Mouse (Mus musculus) midbrain, postnatal 0 days (tissue): ENCODE results near the gene Bhmt2. TPM values are rescaled to one million over a fixed set of nuclear protein-coding genes. Genes with fewer than 3 reads are reported as not detected.

Experiments used
- ATAC-seq: fragments of 200-750 bp; cut with Nextera tagmentation; 2 replicates; pipeline ENCODE4 v1.8.0; 2017; ENCODE audit warnings: moderate number of reproducible peaks, mild to moderate bottlenecking, moderate TSS enrichment, moderate library complexity; ENCODE audit not compliant: low FRiP score
- DNase-seq: peaks from one replicate; pipeline ENCODE4 v3.0.0-alpha.2; 2015; ENCODE audit warnings: low spot score
- H3K27ac ChIP-seq: fragments of 300-500 bp; sonication (generic); 2 replicates; pipeline ENCODE4 v1.5.1; 2014; ENCODE audit warnings: low read depth, mild to moderate bottlenecking, low read length, mixed read lengths
- H3K27me3 ChIP-seq: fragments of 300-500 bp; sonication (generic); 2 replicates; pipeline ENCODE4 v1.6.1; 2014; ENCODE audit warnings: low read length, control low read depth, mixed read lengths; ENCODE audit not compliant: insufficient read depth
- H3K36me3 ChIP-seq: fragments of 300-500 bp; sonication (generic); 2 replicates; pipeline ENCODE4 v1.6.1; 2014; ENCODE audit warnings: low read length, control low read depth, mixed read lengths; ENCODE audit not compliant: insufficient read depth
- H3K4me1 ChIP-seq: fragments of 300-500 bp; sonication (generic); 2 replicates; pipeline ENCODE4 v1.6.1; 2014; ENCODE audit warnings: mild to moderate bottlenecking, control low read depth, antibody characterized with exemption, low read length, mixed read lengths; ENCODE audit not compliant: insufficient read depth
- H3K4me2 ChIP-seq: fragments of 300-500 bp; sonication (generic); 2 replicates; pipeline ENCODE4 v1.6.1; 2014; ENCODE audit warnings: low read depth, mild to moderate bottlenecking, low read length, mixed read lengths; ENCODE audit not compliant: poor library complexity, severe bottlenecking
- H3K4me3 ChIP-seq: fragments of 300-500 bp; sonication (generic); 2 replicates; pipeline ENCODE4 v1.5.1; 2014; ENCODE audit warnings: low read depth, mild to moderate bottlenecking, low read length, moderate library complexity
- H3K9ac ChIP-seq: fragments of 300-500 bp; sonication (generic); replicated peaks from 2 replicates; pipeline ENCODE4 v1.6.1; 2014; ENCODE audit warnings: mild to moderate bottlenecking, low read length, moderate library complexity, mixed read lengths; ENCODE audit not compliant: poor library complexity, severe bottlenecking
- H3K9me3 ChIP-seq: fragments of 300-500 bp; sonication (generic); 2 replicates; pipeline ENCODE4 v1.6.1; 2016; ENCODE audit warnings: low read length, control low read depth
- CTCF ChIP-seq: IDR thresholded peaks from 2 replicates; pipeline ENCODE4 v1.5.1; 2016; ENCODE audit warnings: antibody characterized with exemption, mild to moderate bottlenecking
- WGBS: fragments of 180-500 bp; shearing (Covaris S2); extraction: QIAGEN DNeasy Blood & Tissue Kit; methylation state at CpG from one replicate; pipeline ENCODE4 v1.1.7; 2014; 5-methylcytosine and 5-hydroxymethylcytosine counted together
- polyA plus RNA-seq: library from polyadenylated mRNA; unstranded; fragments of >200 nt; fragmentation: Nextera tagmentation; extraction: Ambion mirVana; gene quantifications from 2 replicates; pipeline ENCODE4 v1.2.1, GENCODE M21; 2015
- total RNA-seq: library from RNA; depleted of rRNA; stranded (reverse); fragments of >200 nt; gene quantifications from 2 replicates; pipeline ENCODE4 v1.2.3, GENCODE M21; 2014

Bhmt2 gene
- total and polyA plus RNA-seq, 2 experiments from 2014 or later, result not detected

GRCm38 (mm10) chr13:93637282-93638245 is 36.5 kb downstream of the Bhmt2 start, which contains the start of gene Bhmt:
TSS of gene Bhmt (minus strand) at chr13:93637961.
- no peak for DNase-seq
- TF ChIP-seq CTCF, result no peak

DNA sequence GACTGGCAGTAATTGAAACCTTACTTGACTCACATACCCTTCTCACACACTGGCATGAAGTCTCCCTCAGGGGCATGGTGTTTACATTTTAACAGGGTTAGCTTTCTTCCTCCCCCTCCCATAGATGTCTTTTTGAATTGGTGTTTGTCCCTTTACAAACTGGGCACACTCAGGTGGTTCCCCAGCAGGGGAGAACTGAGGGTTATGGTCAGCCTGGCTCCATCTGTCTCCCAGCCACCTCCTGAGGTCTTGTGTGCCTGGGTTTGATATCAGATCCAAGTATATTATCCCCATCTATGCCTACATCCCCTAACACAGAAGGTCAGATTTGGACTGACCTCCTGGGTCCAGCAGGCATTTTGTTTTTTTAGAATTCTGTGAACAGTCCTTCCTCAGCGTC is 37.5 kb downstream of the Bhmt2 start:
- DNase-seq (no peak), ATAC-seq (no peak)
- Histone ChIP-seq H3K36me3 (no peaks in the 10 kb centered on the region), H3K27me3 (no peaks in the 10 kb centered on the region), H3K4me1 (no peaks in the 10 kb centered on the region), H3K4me2 (no peak overlapping the region), H3K9ac (no peak overlapping the region), H3K27ac (no peak overlapping the region), H3K9me3 (no peaks in the 10 kb centered on the region), H3K4me3 (no peak overlapping the region)
- 79% methylated on average over 1 of the region's 1 CpGs for WGBS
- no peak for TF ChIP-seq CTCF

More at GRCm38 (mm10) chr13:93637282-93638245, 36.5 kb downstream of the Bhmt2 start, which contains the start of gene Bhmt:
- Histone ChIP-seq H3K27ac (no peak within 1 kb of the TSS), H3K4me2 (no peak within 1 kb of the TSS), H3K36me3 (no peaks in the 10 kb centered on the region), H3K9me3 (no peaks in the 10 kb centered on the region), H3K9ac (no peak within 1 kb of the TSS), H3K4me1 (no peaks in the 10 kb centered on the region), H3K27me3 (no peaks in the 10 kb centered on the region), H3K4me3 (no peak within 1 kb of the TSS)
- 72% methylated on average over 19 of the region's 19 CpGs for WGBS
- ATAC-seq, result no peak

GRCm38 (mm10) chr13:93632927-93633326 is 41.2 kb downstream of the Bhmt2 start:
- no peaks in the 10 kb centered on the region for H3K36me3 ChIP-seq
- no peaks in the 10 kb centered on the region for H3K9me3 ChIP-seq
- no peak for DNase-seq
- no peak overlapping the region for H3K9ac ChIP-seq
- TF ChIP-seq CTCF, result no peak
- no peak for ATAC-seq
- no peak overlapping the region for H3K4me2 ChIP-seq
- WGBS, result 91% methylated on average over 5 of the region's 5 CpGs
- no peak overlapping the region for H3K27ac ChIP-seq
- H3K27me3 ChIP-seq, result no peaks in the 10 kb centered on the region
- no peak overlapping the region for H3K4me3 ChIP-seq
- no peaks in the 10 kb centered on the region for H3K4me1 ChIP-seq

DNA sequence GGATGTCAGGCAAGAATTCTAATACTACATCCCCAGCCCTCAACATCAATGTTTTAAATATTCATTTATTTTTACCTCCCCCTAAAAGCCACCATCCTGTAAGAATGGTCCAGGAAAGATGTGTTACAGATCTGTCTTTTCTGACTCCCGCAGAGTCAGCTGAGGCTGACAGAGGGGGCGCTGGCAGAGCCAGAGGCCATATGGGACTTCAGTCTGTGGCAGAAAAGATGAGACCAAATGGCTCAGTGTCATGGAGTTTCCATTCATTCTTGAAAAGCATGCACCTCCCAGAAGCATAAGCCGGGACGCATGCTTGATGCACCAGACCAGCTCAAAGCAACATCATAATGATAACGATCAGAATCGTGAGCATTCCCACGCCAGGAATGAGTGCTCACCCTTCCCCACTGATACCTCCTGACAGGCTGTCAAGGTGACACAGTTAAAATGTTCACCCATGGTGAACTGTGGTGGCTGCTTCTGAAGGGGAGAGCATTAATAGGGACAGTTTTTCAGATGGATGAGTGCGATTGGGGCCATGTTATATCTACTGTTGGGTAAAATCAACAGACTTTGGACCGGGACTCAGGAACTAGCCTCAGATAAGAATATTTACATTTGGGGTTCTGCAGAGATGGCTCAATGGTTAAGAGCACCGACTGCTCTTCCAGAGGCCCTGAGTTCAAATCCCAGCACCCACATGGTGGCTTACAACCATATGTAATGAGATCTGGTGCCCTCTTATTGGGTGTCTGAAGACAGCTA is 43.0 kb downstream of the Bhmt2 start:
- no peak overlapping the region for H3K27ac ChIP-seq
- no peaks in the 10 kb centered on the region for H3K36me3 ChIP-seq
- H3K9me3 ChIP-seq, result no peaks in the 10 kb centered on the region
- no peaks in the 10 kb centered on the region for H3K27me3 ChIP-seq
- TF ChIP-seq CTCF, result no peak
- DNase-seq (peak; percentile 41), ATAC-seq (no peak)
- H3K4me1 ChIP-seq, result no peaks in the 10 kb centered on the region
- H3K9ac ChIP-seq, result no peak overlapping the region
- WGBS, result 82% methylated on average over 10 of the region's 10 CpGs
- no peak overlapping the region for H3K4me2 ChIP-seq
- H3K4me3 ChIP-seq, result no peak overlapping the region

GRCm38 (mm10) chr13:93628861-93629260 is 45.2 kb downstream of the Bhmt2 start:
- no peak for TF ChIP-seq CTCF
- Histone ChIP-seq H3K4me2 (no peak overlapping the region), H3K27me3 (no peaks in the 10 kb centered on the region), H3K9me3 (no peaks in the 10 kb centered on the region), H3K4me1 (no peaks in the 10 kb centered on the region), H3K9ac (no peak overlapping the region), H3K27ac (no peak overlapping the region), H3K4me3 (no peak overlapping the region), H3K36me3 (no peaks in the 10 kb centered on the region)
- ATAC-seq (no peak), DNase-seq (no peak)
- 15% methylated on average over 6 of the region's 6 CpGs for WGBS
